Mouse (Mus musculus): Measurements from ENCODE around the gene Narfl. TPM values are rescaled to one million over a fixed set of nuclear protein-coding genes. Genes with fewer than 3 reads are reported as not detected.
A peak's percentile ranks its signal among the peaks of the same experiment; 100 is the strongest.

Narfl gene
- total and polyA plus RNA-seq, 3 experiments, result 30.6 to 34.3 TPM; not detected in 1

DNA sequence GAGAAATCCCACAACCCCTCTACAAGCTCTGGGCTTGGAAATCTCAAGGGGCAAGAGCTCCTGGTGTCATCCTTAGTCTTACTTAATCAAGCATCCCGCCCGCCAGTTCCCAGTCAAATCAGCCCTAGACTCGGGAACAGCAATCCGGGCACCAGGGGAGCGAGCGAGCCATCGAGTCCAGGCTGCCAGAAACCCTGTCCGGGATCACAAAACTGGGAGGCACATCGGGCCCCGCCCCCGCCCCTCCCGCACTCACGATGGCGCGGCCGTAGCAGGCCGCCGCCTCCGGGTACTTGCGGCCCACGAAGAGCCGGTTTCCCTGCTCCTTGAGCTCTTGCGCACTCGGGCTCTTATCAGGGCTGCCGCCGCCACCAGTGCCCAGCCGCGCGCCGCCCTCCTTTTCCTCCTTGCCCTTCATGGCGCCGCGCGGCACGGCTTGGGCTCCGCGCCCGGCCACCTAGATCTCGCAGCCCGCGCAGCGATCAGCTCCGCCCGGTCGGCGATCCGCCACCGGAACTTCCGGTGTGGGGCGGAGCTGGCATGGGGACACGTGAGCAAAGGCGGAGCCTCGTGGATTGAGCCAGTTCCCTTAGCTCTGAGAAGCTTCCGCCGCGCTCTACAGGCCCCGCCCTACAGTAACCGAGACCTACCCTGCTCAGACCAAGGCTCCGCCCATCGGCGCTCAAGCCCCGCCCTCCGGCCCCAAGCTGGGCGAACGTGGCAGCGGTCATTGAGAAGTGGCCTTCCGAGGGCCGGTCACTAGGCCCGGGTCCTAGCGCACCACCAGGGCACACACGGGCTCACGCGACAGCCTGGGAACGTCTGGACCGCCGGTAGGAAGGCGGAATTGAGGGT, 59.1 kb downstream of the Narfl start:
- H3K79me2 ChIP-seq (ENCODE audit: control insufficient read depth, insufficient read depth, low read length, poor library complexity), result peaks cover 52% of the 10 kb centered on the region
- H3K27me3 ChIP-seq (ENCODE audit: control insufficient read depth in 1 of 2, insufficient read depth in 2 of 2, low read length in 2 of 2), result no peaks in the 10 kb centered on the region
- peak; percentile 99 for DNase-seq (ENCODE audit: low read depth, low spot score)
- H3K9ac ChIP-seq (ENCODE audit: control insufficient read depth, low read depth, low read length, poor library complexity, severe bottlenecking), result peak overlapping the region; percentile 95
- peak overlapping the region; percentile 80 to 87 for H3K4me3 ChIP-seq (ENCODE audit: control insufficient read depth in 1 of 2, insufficient read depth in 1 of 2, low read depth in 2 of 2, low read length in 2 of 2)
- H3K36me3 ChIP-seq (ENCODE audit: control insufficient read depth in 1 of 2, insufficient read depth in 2 of 2, low read length in 2 of 2), result peaks cover 0 to 13% of the 10 kb centered on the region in 2 experiments; a peak in 2 of 4 replicates
- H3K27ac ChIP-seq (ENCODE audit: control insufficient read depth, low read depth, low read length), result peak overlapping the region; percentile 82
- no peaks in the 10 kb centered on the region for H3K9me3 ChIP-seq (replicated peaks; ENCODE audit: insufficient read depth, low read length)
- H3K4me1 ChIP-seq (ENCODE audit: control insufficient read depth in 1 of 2, insufficient read depth in 2 of 2, low read length in 2 of 2), result peaks cover 2 to 37% of the 10 kb centered on the region in 2 experiments; a peak in 3 of 4 replicates
- TF ChIP-seq CTCF (IDR thresholded peaks at IDR 0.05 in 2 of 3, conservative IDR thresholded peaks at IDR 0.05 in 1 of 3; ENCODE audit: control insufficient read depth in 1 of 3, insufficient read depth in 1 of 3, low read depth in 2 of 3, low read length in 3 of 3, poor library complexity in 1 of 3, severe bottlenecking in 1 of 3) (0 out of 6 replicates have a peak, but pooled peaks of 1 of the 3 experiments have one; percentile 8), POLR2AphosphoS5 (IDR thresholded peaks at IDR 0.05; ENCODE audit: borderline replicate concordance, low read depth, low read length) (no peak), MAFK (IDR thresholded peaks at IDR 0.05; ENCODE audit: borderline replicate concordance, low read depth, low read length) (no peak), ELF1 (IDR thresholded peaks at IDR 0.05; ENCODE audit: low read depth, low read length) (peak; percentile 89), POLR2A (IDR thresholded peaks at IDR 0.05; ENCODE audit: control insufficient read depth in 1 of 2, insufficient read depth in 1 of 2, low read depth in 1 of 2, low read length in 2 of 2, poor library complexity in 1 of 2) (peak; percentile 73 to 86), USF1 (IDR thresholded peaks at IDR 0.05; ENCODE audit: low read depth, low read length) (peak; percentile 97), CHD1 (IDR thresholded peaks at IDR 0.05; ENCODE audit: low read depth, low read length) (no peak), ZNF384 (IDR thresholded peaks at IDR 0.05; ENCODE audit: low read depth, low read length) (no peak), CHD2 (IDR thresholded peaks at IDR 0.05; ENCODE audit: low read length) (no peak; the same call in 1 of the 2 replicates), SIN3A (IDR thresholded peaks at IDR 0.05; ENCODE audit: low read length) (peak; percentile 78; the same call in 1 of the 2 replicates), BHLHE40 (IDR thresholded peaks at IDR 0.05; ENCODE audit: borderline replicate concordance, low read depth, low read length) (peak; percentile 95), POLR2AphosphoS2 (IDR thresholded peaks at IDR 0.05; ENCODE audit: low read length) (peak; percentile 93), NELFE (IDR thresholded peaks at IDR 0.05; ENCODE audit: low read depth, low read length) (peak; percentile 93), TCF12 (IDR thresholded peaks at IDR 0.05; ENCODE audit: low read depth, low read length) (peak; percentile 55), ZKSCAN1 (IDR thresholded peaks at IDR 0.05; ENCODE audit: low read depth, low read length) (no peak), EP300 (IDR thresholded peaks at IDR 0.05; ENCODE audit: low read depth in 1 of 2, low read length in 2 of 2) (no peak), GABPA (IDR thresholded peaks at IDR 0.05; ENCODE audit: low read depth, low read length) (no peak), TAL1 (IDR thresholded peaks at IDR 0.05; ENCODE audit: low read length) (no peak), E2F4 (IDR thresholded peaks at IDR 0.05; ENCODE audit: borderline replicate concordance, low read depth, low read length) (no peak), NRF1 (IDR thresholded peaks at IDR 0.05; ENCODE audit: insufficient read depth, low read depth, low read length, poor library complexity, severe bottlenecking) (peak; percentile 39; the same call in 1 of the 2 replicates), ETS1 (IDR thresholded peaks at IDR 0.05; ENCODE audit: low read depth, low read length) (peak; percentile 41; the same call in 1 of the 2 replicates), ZMIZ1 (IDR thresholded peaks at IDR 0.05; ENCODE audit: low read depth, low read length) (peak; percentile 84), USF2 (IDR thresholded peaks at IDR 0.05; ENCODE audit: borderline replicate concordance in 1 of 2, insufficient read depth in 1 of 2, low read depth in 1 of 2, low read length in 2 of 2) (peak in 1 of 2 experiments; percentile 83; a peak in 2 of 4 replicates), MYB (IDR thresholded peaks at IDR 0.05; ENCODE audit: low read depth, low read length) (no peak), RAD21 (IDR thresholded peaks at IDR 0.05; ENCODE audit: low read depth, low read length) (no peak), TBP (IDR thresholded peaks at IDR 0.05; ENCODE audit: low read depth, low read length) (no peak), MAZ (IDR thresholded peaks at IDR 0.05; ENCODE audit: low read depth, low read length) (peak; percentile 25; the same call in 1 of the 2 replicates), MAX (IDR thresholded peaks at IDR 0.05; ENCODE audit: low read length) (peak; percentile 87), SMC3 (IDR thresholded peaks at IDR 0.05; ENCODE audit: low read depth, low read length) (no peak), MYC (IDR thresholded peaks at IDR 0.05; ENCODE audit: low read depth, low read length) (peak; percentile 42; the same call in 1 of the 2 replicates), UBTF (IDR thresholded peaks at IDR 0.05; ENCODE audit: borderline replicate concordance, insufficient read depth, low read depth, low read length) (0 out of 2 replicates have a peak, but pooled peaks have one; percentile 36), RCOR1 (IDR thresholded peaks at IDR 0.05; ENCODE audit: low read depth, low read length) (no peak), GATA1 (IDR thresholded peaks at IDR 0.05; ENCODE audit: low read depth, low read length) (no peak), JUND (IDR thresholded peaks at IDR 0.05; ENCODE audit: low read depth, low read length) (no peak), HCFC1 (IDR thresholded peaks at IDR 0.05; ENCODE audit: low read depth, low read length) (peak; percentile 84)
